Mouse (Mus musculus) spleen, adult 12 weeks (tissue): ENCODE measurements around the gene Ccdc194.
A peak's percentile ranks its signal among the peaks of the same experiment; 100 is the strongest.

Experiments
- DNase-seq: peaks from one replicate; pipeline ENCODE4 v3.0.0; 2022; ENCODE audit warnings: low spot score

Ccdc194 gene

GRCm38 (mm10) chr8:71476099-71476940 lies 49.2 kb downstream of the Ccdc194 start:
- DNase-seq: peak; percentile 63

- DNase-seq: no peak
Measured at GRCm38 (mm10) chr8:71475702-71476075, 49.8 kb downstream of the Ccdc194 start.

- DNase-seq: no peak
Measured at GRCm38 (mm10) chr8:71474785-71475701, 50.5 kb downstream of the Ccdc194 start.

GRCm38 (mm10) chr8:71474344-71474743 lies 51.2 kb downstream of the Ccdc194 start:
- DNase-seq: no peak

GRCm38 (mm10) chr8:71472601-71473386 lies 52.7 kb downstream of the Ccdc194 start:
- no peak for DNase-seq

GRCm38 (mm10) chr8:71471861-71472260 lies 53.6 kb downstream of the Ccdc194 start:
- DNase-seq: no peak

DNA sequence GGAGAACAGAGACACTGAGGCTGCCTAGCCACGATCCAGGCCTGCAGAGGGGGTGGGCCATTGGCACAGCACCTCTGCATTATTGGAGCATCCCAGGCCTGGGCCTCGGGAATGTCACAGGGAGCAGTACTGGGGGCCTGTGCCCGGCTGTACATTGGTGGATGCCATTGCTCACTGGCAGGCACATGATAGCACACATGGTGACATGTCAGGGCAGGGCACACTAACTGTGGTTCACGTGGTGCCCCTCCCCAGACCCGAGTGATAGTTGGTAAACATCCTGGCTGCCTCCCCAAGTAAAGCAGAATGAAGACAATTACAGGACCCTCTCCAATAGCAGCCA lies 54.6 kb downstream of the Ccdc194 start:
- no peak for DNase-seq

GRCm38 (mm10) chr8:71470146-71470912 lies 55.2 kb downstream of the Ccdc194 start:
- no peak for DNase-seq
